Mouse (Mus musculus) liver, embryonic 12.5 days (tissue): ENCODE measurements at regions not wholly inside any gene's neighbourhood (a gene's known extent, or its start where the extent isn't known, plus 50 kb on each side); places are given as distances from the start of the nearest gene placed in this dataset.

Experiments
- ATAC-seq: fragments of 200-750 bp; cut with Nextera tagmentation; 2 replicates; pipeline ENCODE4 v1.8.0; 2017; ENCODE audit warnings: moderate number of reproducible peaks, mild to moderate bottlenecking, moderate library complexity
- H3K27ac ChIP-seq: fragments of 300-500 bp; sonication (generic); 2 replicates; pipeline ENCODE4 v1.5.1; 2016; ENCODE audit warnings: mild to moderate bottlenecking
- H3K27me3 ChIP-seq: fragments of 300-500 bp; sonication (generic); replicated peaks from 2 replicates; pipeline ENCODE4 v1.6.1; 2016; ENCODE audit warnings: mild to moderate bottlenecking, moderate library complexity
- H3K36me3 ChIP-seq: fragments of 300-500 bp; sonication (generic); 2 replicates; pipeline ENCODE4 v1.6.1; 2016; ENCODE audit warnings: mild to moderate bottlenecking, moderate library complexity
- H3K4me1 ChIP-seq: fragments of 300-500 bp; sonication (generic); 2 replicates; pipeline ENCODE4 v1.6.1; 2016
- H3K4me2 ChIP-seq: fragments of 300-500 bp; sonication (generic); 2 replicates; pipeline ENCODE4 v1.6.1; 2016; ENCODE audit warnings: mild to moderate bottlenecking, moderate library complexity
- H3K4me3 ChIP-seq: fragments of 300-500 bp; sonication (generic); 2 replicates; pipeline ENCODE4 v1.5.1; 2016; ENCODE audit warnings: mild to moderate bottlenecking, moderate library complexity
- H3K9ac ChIP-seq: fragments of 300-500 bp; sonication (generic); 2 replicates; pipeline ENCODE4 v1.6.1; 2016; ENCODE audit warnings: mild to moderate bottlenecking, moderate library complexity
- H3K9me3 ChIP-seq: fragments of 300-500 bp; sonication (generic); replicated peaks from 2 replicates; pipeline ENCODE4 v1.6.1; 2016; ENCODE audit warnings: mild to moderate bottlenecking, moderate library complexity
- WGBS: fragments of 180-500 bp; shearing (Covaris S2); methylation state at CpG from one replicate; pipeline ENCODE4 v1.1.7; 2016; ENCODE audit not compliant: insufficient replicate concordance; 5-methylcytosine and 5-hydroxymethylcytosine counted together

DNA sequence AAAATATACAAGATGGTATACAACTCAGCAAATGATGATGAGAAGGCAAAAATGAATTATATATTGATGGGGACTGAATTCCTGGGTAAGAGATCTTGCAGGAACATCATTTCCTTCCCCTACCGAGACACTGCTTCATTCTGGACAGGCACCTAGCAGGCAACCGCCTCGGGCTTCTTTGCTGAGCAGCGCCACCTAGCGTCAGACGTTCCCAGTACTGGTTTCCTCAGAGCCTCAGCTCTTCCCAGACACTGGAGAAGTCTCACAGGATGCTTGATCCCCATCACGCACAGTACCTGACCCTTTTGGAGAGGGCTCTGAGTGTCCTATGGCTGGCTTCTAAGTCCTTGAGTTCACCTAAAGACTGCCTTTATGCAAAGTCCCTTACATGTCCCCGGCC, 80.8 kb upstream of the Arrdc4 start:
- Histone ChIP-seq H3K4me1 (no peaks in the 10 kb centered on the region), H3K4me3 (no peak overlapping the region)
- WGBS = 13% methylated on average over 8 of the region's 8 CpGs

DNA sequence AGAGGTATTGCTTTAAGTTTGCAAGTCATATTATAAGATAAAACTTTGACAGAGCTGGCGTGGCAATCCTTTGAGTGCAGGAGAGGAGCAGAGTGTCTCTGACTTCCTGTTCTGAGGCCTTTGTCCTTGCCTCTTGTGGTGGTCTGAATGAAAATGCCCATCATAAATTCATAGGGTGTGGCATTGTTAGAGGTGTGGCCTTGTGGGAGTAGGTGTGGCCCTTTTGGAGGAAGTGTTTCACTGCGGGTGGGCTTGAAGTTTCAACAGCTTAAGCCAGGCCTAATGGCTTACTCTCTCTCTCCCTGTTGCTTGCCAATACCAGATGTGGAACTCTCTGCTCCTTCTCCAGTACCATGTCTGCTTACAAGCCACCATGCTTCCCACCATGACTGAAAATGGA, 75.4 kb upstream of the Arrdc4 start:
- Histone ChIP-seq H3K4me1 (no peaks in the 10 kb centered on the region), H3K4me2 (no peak overlapping the region), H3K36me3 (no peaks in the 10 kb centered on the region), H3K9me3 (no peaks in the 10 kb centered on the region), H3K4me3 (no peak overlapping the region), H3K27me3 (no peaks in the 10 kb centered on the region), H3K9ac (no peak overlapping the region), H3K27ac (no peak overlapping the region)
- no peak for ATAC-seq
- 41% methylated on average over 2 of the region's 2 CpGs for WGBS

More for the DNA sequence above, 80.8 kb upstream of the Arrdc4 start:
- ATAC-seq = no peak
- no peak overlapping the region for H3K4me2 ChIP-seq
- no peaks in the 10 kb centered on the region for H3K9me3 ChIP-seq
- no peak overlapping the region for H3K9ac ChIP-seq
- no peaks in the 10 kb centered on the region for H3K27me3 ChIP-seq
- no peak overlapping the region for H3K27ac ChIP-seq
- H3K36me3 ChIP-seq = no peaks in the 10 kb centered on the region

DNA sequence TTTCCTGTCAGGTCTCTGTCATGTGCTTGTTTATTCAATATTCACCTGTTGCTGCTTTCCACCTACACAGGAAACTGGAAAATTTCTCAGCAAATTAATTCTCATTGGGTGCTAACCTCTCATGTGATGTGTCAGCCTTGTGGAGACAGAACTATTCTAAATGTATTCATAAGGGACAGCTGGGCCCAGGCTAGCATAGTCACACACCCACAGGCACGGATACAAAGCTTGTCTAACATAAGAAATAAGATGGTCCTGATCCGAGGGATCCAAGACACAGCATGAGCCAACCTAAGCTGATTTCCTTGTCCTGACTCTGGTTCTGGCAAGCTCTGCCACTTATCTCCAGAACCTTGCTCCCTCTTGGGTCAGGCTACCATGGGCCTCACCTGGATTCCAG, 74.6 kb upstream of the Arrdc4 start:
- Histone ChIP-seq H3K4me1 (no peaks in the 10 kb centered on the region), H3K27me3 (no peaks in the 10 kb centered on the region), H3K9ac (no peak overlapping the region), H3K4me3 (no peak overlapping the region), H3K4me2 (no peak overlapping the region), H3K9me3 (no peaks in the 10 kb centered on the region), H3K36me3 (no peaks in the 10 kb centered on the region), H3K27ac (no peak overlapping the region)
- ATAC-seq = no peak
- WGBS = 67% methylated on average over 2 of the region's 2 CpGs

DNA sequence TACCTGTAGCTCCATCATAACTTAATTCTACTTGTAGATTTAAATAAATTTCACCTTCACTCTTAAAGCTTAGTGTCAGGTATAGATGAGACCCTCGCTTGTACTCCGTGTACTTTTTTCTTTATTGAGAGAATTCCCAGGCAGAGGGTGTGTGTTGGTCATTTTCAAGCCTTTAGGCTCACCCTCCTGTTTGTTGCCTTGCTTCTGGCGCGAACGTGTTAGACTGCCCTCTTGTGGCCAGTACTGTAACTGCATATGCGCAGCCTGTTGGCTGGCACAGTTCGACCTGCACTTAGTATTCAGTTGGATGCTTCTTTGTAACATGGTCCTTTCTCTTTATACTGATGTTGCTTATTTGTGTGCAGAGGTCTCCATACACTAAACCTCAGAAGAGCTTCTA, 74.1 kb upstream of the Arrdc4 start:
- Histone ChIP-seq H3K4me1 (no peaks in the 10 kb centered on the region), H3K4me3 (no peak overlapping the region), H3K27ac (no peak overlapping the region), H3K4me2 (no peak overlapping the region), H3K27me3 (no peaks in the 10 kb centered on the region), H3K9me3 (no peaks in the 10 kb centered on the region), H3K9ac (no peak overlapping the region), H3K36me3 (no peaks in the 10 kb centered on the region)
- ATAC-seq = no peak
- whole genome bisulfite sequencing = 3% methylated on average over 7 of the region's 7 CpGs

DNA sequence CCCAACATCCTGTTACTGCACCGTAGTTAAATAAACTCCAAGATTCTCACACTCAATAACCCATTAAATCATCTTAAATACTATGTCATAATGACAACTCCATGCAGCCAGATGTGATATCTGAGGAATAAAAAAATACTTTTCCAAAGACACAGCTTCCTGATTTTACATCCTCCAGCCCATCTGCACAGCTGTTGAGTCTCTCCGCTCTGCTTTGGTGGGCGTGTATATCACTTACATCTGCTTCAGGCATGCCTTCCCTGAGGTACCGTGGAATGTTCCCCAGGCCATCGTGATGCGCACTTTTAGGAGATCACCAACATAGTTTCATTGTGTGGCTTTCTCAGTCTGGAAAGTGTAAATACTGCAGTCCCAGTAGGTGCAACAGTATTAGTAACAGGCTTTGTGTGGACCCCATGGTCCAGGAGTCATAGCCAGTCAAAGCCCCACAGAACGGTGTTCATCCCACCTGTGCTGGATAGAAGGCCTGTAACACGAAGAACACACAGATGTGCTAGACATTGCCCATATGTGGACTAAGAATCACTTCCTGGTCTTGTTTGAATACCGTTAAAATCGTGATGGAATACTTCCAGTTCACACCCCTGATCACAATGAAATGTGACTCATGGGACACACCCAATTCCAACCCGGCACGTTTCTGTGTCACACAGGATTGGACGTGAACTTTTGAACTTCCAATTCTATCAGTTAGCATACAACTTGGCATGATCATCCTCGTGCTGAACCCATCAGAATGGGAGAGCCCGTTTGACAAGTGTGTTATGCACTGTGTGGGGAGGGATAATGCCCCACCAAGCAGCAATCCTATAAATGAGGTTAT, 66.0 kb upstream of the Arrdc4 start:
- no peak for ATAC-seq
- no peak overlapping the region for H3K27ac ChIP-seq
- WGBS = 75% methylated on average over 15 of the region's 15 CpGs
- H3K4me2 ChIP-seq = no peak overlapping the region
- H3K9ac ChIP-seq = no peak overlapping the region
- H3K36me3 ChIP-seq = no peaks in the 10 kb centered on the region
- no peaks in the 10 kb centered on the region for H3K9me3 ChIP-seq
- H3K4me3 ChIP-seq = no peak overlapping the region
- H3K27me3 ChIP-seq = no peaks in the 10 kb centered on the region
- H3K4me1 ChIP-seq = no peaks in the 10 kb centered on the region

DNA sequence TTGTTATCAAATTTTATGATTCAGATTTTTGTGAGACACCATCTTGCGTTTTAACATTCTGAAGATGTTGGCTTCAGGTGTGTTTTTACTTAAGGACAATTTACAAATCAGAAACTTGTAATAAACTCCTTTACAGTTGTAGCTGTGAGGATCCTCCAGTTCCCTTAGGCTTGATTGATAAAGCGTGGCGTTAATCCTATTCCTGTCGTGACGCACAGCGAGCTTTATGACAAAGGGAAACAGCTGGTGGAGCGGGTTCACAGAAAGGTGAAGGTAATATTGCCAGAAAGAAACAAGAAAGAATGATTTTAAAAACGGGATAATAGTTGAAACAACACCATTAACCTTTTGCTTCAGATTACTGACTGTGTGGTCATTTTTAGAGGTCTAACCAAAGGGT, 60.7 kb upstream of the Arrdc4 start:
- Histone ChIP-seq H3K9me3 (no peaks in the 10 kb centered on the region), H3K4me2 (no peak overlapping the region), H3K36me3 (no peaks in the 10 kb centered on the region), H3K4me3 (no peak overlapping the region), H3K27ac (no peak overlapping the region), H3K4me1 (no peaks in the 10 kb centered on the region), H3K9ac (no peak overlapping the region), H3K27me3 (no peaks in the 10 kb centered on the region)
- WGBS = 68% methylated on average over 8 of the region's 8 CpGs
- ATAC-seq = no peak
